Mouse (Mus musculus) MEL (cell line): ENCODE results near the gene Ctdnep1. TPM values are rescaled to one million over a fixed set of nuclear protein-coding genes. Genes with fewer than 3 reads are reported as not detected.

Experiments
- DNase-seq: peaks from one replicate; pipeline ENCODE4 v3.0.0; 2011; ENCODE audit warnings: low read depth, low spot score
- H3K27ac ChIP-seq: 2 replicates; pipeline ENCODE4 v1.5.1; 2012; ENCODE audit warnings: low read depth, mild to moderate bottlenecking, control low read depth, low read length, moderate library complexity; ENCODE audit not compliant: control insufficient read depth
- H3K27me3 ChIP-seq, 2 experiments: fragments of 150-350 bp in 1 of 2; sonication (generic) in 1 of 2; 2 replicates each; pipeline ENCODE4 v1.6.1; 2012; ENCODE audit warnings: low read length in 2 of 2, mild to moderate bottlenecking in 2 of 2, improper control_type of control experiment in 1 of 2, moderate library complexity in 1 of 2; ENCODE audit not compliant: insufficient read depth in 2 of 2, control insufficient read depth in 1 of 2
- H3K36me3 ChIP-seq, 2 experiments: 2 replicates each; pipeline ENCODE4 v1.6.1; 2012 to 2014; ENCODE audit warnings: low read length in 2 of 2, improper control_type of control experiment in 1 of 2, inconsistent platforms in 1 of 2, mild to moderate bottlenecking in 1 of 2; ENCODE audit not compliant: insufficient read depth in 2 of 2, control insufficient read depth in 1 of 2
- H3K4me1 ChIP-seq, 2 experiments: fragments of 150-350 bp in 1 of 2; sonication (generic) in 1 of 2; 2 replicates each; pipeline ENCODE4 v1.6.1; 2012; ENCODE audit warnings: low read length in 2 of 2, improper control_type of control experiment in 1 of 2, mild to moderate bottlenecking in 1 of 2; ENCODE audit not compliant: insufficient read depth in 2 of 2, control insufficient read depth in 1 of 2
- H3K4me3 ChIP-seq, 2 experiments: fragments of 150-350 bp in 1 of 2; sonication (generic) in 1 of 2; 2 replicates each; pipeline ENCODE4 v1.5.1; 2012; ENCODE audit warnings: low read depth in 2 of 2, low read length in 2 of 2, mild to moderate bottlenecking in 2 of 2, moderate library complexity in 2 of 2, control low read depth in 1 of 2, improper control_type of control experiment in 1 of 2; ENCODE audit not compliant: control insufficient read depth in 1 of 2, insufficient read depth in 1 of 2
- H3K79me2 ChIP-seq: 2 replicates; pipeline ENCODE4 v1.6.1; 2012; ENCODE audit warnings: mild to moderate bottlenecking, low read length, moderate library complexity; ENCODE audit not compliant: control insufficient read depth, poor library complexity, insufficient read depth
- H3K9ac ChIP-seq: 2 replicates; pipeline ENCODE4 v1.6.1; 2012; ENCODE audit warnings: low read depth, mild to moderate bottlenecking, control low read depth, low read length, moderate library complexity; ENCODE audit not compliant: control insufficient read depth, poor library complexity, severe bottlenecking
- H3K9me3 ChIP-seq: fragments of 150-350 bp; sonication (generic); replicated peaks from 2 replicates; pipeline ENCODE4 v1.6.1; 2012; ENCODE audit warnings: mild to moderate bottlenecking, low read length, improper control_type of control experiment, moderate library complexity; ENCODE audit not compliant: insufficient read depth
- BHLHE40 ChIP-seq: IDR thresholded peaks from 2 replicates; pipeline ENCODE4 v1.6.1; 2012; ENCODE audit warnings: low read depth, mild to moderate bottlenecking, inconsistent platforms, low read length, improper control_type of control experiment, borderline replicate concordance
- CHD2 ChIP-seq: IDR thresholded peaks from 2 replicates; pipeline ENCODE4 v1.6.1; 2011; ENCODE audit warnings: low read length, improper control_type of control experiment
- CTCF ChIP-seq, 3 experiments: IDR thresholded peaks in 2 of 3; conservative IDR thresholded peaks in 1 of 3; 2 replicates each; pipeline ENCODE4 v1.5.1; 2011 to 2012; ENCODE audit warnings: low read length in 3 of 3, low read depth in 2 of 3, mild to moderate bottlenecking in 2 of 3, improper control_type of control experiment in 1 of 3, inconsistent platforms in 1 of 3, mixed read lengths in 1 of 3, moderate library complexity in 1 of 3; ENCODE audit not compliant: control insufficient read depth in 1 of 3, insufficient read depth in 1 of 3, poor library complexity in 1 of 3, severe bottlenecking in 1 of 3
- E2F4 ChIP-seq: IDR thresholded peaks from 2 replicates; pipeline ENCODE4 v1.6.1; 2011; ENCODE audit warnings: low read depth, low read length, improper control_type of control experiment, borderline replicate concordance
- ELF1 ChIP-seq: IDR thresholded peaks from 2 replicates; pipeline ENCODE4 v1.6.1; 2014; ENCODE audit warnings: low read depth, mild to moderate bottlenecking, inconsistent platforms, low read length, improper control_type of control experiment, moderate library complexity
- EP300 ChIP-seq, 2 experiments: IDR thresholded peaks; 2 replicates each; pipeline ENCODE4 v1.6.1; 2011; ENCODE audit warnings: improper control_type of control experiment in 2 of 2, low read length in 2 of 2, low read depth in 1 of 2, mild to moderate bottlenecking in 1 of 2
- ETS1 ChIP-seq: IDR thresholded peaks from 2 replicates; pipeline ENCODE4 v1.6.1; 2012; ENCODE audit warnings: low read depth, mild to moderate bottlenecking, inconsistent platforms, low read length, improper control_type of control experiment, moderate library complexity
- GATA1 ChIP-seq: IDR thresholded peaks from 2 replicates; pipeline ENCODE4 v1.6.1; 2011; ENCODE audit warnings: low read depth, low read length, improper control_type of control experiment
- HCFC1 ChIP-seq: IDR thresholded peaks from 2 replicates; pipeline ENCODE4 v1.6.1; 2012; ENCODE audit warnings: low read depth, mild to moderate bottlenecking, inconsistent platforms, low read length, improper control_type of control experiment, moderate library complexity
- JUND ChIP-seq: IDR thresholded peaks from 2 replicates; pipeline ENCODE4 v1.6.1; 2011; ENCODE audit warnings: low read depth, mild to moderate bottlenecking, improper control_type of control experiment, low read length
- MAFK ChIP-seq: IDR thresholded peaks from 2 replicates; pipeline ENCODE4 v1.6.1; 2011; ENCODE audit warnings: low read depth, mild to moderate bottlenecking, low read length, improper control_type of control experiment, borderline replicate concordance
- MAX ChIP-seq: IDR thresholded peaks from 2 replicates; pipeline ENCODE4 v1.6.1; 2011; ENCODE audit warnings: low read length, improper control_type of control experiment
- MAZ ChIP-seq: IDR thresholded peaks from 2 replicates; pipeline ENCODE4 v1.6.1; 2012; ENCODE audit warnings: low read depth, mild to moderate bottlenecking, inconsistent platforms, low read length, improper control_type of control experiment
- MEF2A ChIP-seq: IDR thresholded peaks from 2 replicates; pipeline ENCODE4 v1.6.1; 2014; ENCODE audit warnings: low read depth, mild to moderate bottlenecking, inconsistent platforms, low read length, improper control_type of control experiment; ENCODE audit not compliant: poor library complexity, insufficient replicate concordance, severe bottlenecking; ENCODE audit errors: extremely low read depth
- MXI1 ChIP-seq: IDR thresholded peaks from 2 replicates; pipeline ENCODE4 v1.6.1; 2011; ENCODE audit warnings: mild to moderate bottlenecking, low read depth, low read length, improper control_type of control experiment
- NELFE ChIP-seq: IDR thresholded peaks from 2 replicates; pipeline ENCODE4 v1.6.1; 2011; ENCODE audit warnings: low read depth, low read length, improper control_type of control experiment
- POLR2AphosphoS2 ChIP-seq: IDR thresholded peaks from 2 replicates; pipeline ENCODE4 v1.6.1; 2011; ENCODE audit warnings: low read length, improper control_type of control experiment
- SIN3A ChIP-seq: IDR thresholded peaks from 2 replicates; pipeline ENCODE4 v1.6.1; 2012; ENCODE audit warnings: low read length, improper control_type of control experiment, inconsistent platforms
- SMC3 ChIP-seq: IDR thresholded peaks from 2 replicates; pipeline ENCODE4 v1.6.1; 2011; ENCODE audit warnings: low read depth, low read length, improper control_type of control experiment
- TBP ChIP-seq: IDR thresholded peaks from 2 replicates; pipeline ENCODE4 v1.8.0; 2011; ENCODE audit warnings: low read depth, low read length, improper control_type of control experiment
- USF1 ChIP-seq: IDR thresholded peaks from 2 replicates; pipeline ENCODE4 v1.6.1; 2014; ENCODE audit warnings: low read depth, mild to moderate bottlenecking, inconsistent platforms, low read length, improper control_type of control experiment, moderate library complexity
- polyA plus RNA-seq, 2 experiments: library from polyadenylated mRNA; stranded (reverse) in 1 of 2; unstranded in 1 of 2; fragments of >175 nt in 1 of 2; fragments of >200 nt in 1 of 2; gene quantifications; 2 replicates each; pipeline versions ENCODE4 v1.2.1 to v1.2.4; 2012; ENCODE audit warnings: low replicate concordance in 2 of 2, low read depth in 1 of 2; ENCODE audit not compliant: insufficient read length in 2 of 2, insufficient read depth in 1 of 2, missing spikeins in 1 of 2
- total RNA-seq: library from RNA; depleted of rRNA; stranded (reverse); fragments of 300-350 nt; gene quantifications from 2 replicates; pipeline ENCODE4 v1.2.3, GENCODE M21; 2012

Ctdnep1 gene
- total and polyA plus RNA-seq, 3 experiments: 47.3 to 133 TPM; not detected in 1

DNA sequence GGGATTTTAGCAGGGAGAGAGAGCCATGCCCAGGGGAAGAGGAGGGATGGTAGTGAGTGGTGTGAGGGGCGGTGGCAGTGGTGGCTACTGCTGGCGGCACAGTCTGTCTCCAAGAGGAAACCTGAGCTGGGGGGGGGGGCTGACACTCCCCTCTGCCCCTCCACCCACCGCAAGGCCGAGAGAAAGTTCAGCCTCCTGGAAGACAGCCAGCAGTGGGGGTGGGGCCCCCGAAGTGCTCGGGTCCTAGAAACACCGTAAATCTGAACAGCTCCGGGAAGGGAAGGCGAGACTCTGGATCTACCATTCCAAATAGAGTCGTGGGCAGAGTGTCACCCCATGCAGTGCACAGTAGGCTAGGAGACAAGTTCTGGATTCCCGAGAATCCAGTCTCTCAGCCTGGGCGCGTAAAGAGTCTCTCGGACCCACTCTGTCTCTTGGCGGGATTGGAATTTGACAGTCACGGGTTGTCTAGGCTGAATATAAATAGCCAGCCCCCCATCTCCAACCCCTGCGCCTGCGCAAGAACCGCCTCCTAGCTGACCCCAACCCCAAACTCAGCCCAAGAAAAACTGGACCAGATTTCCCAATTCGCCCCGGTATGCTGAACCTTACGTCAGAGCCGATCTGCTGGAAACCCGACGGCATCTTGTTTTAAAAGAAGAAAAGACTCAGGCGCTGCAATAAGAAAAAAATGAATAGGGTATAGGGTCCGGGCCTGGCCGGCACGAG lies 33.5 kb upstream of the Ctdnep1 start:
- Histone ChIP-seq H3K27ac (no peak overlapping the region), H3K36me3 (no peaks in the 10 kb centered on the region; a peak in 1 of 4 replicates), H3K9me3 (no peaks in the 10 kb centered on the region), H3K9ac (peak overlapping the region; percentile 24; the same call in 1 of the 2 replicates), H3K4me3 (peak overlapping the region; percentile 42 to 59), H3K4me1 (peaks cover 0 to 11% of the 10 kb centered on the region in 2 experiments; a peak in 2 of 4 replicates), H3K27me3 (peaks cover 7 to 13% of the 10 kb centered on the region in 2 experiments), H3K79me2 (no peaks in the 10 kb centered on the region)
- no peak for TF ChIP-seq GATA1
- no peak for TF ChIP-seq EP300 (IDR thresholded peaks at IDR 0.05; ENCODE audit: low read depth in 1 of 2, low read length in 2 of 2)
- TF ChIP-seq MAZ: no peak
- TF ChIP-seq POLR2AphosphoS2: no peak
- TF ChIP-seq MAFK: no peak
- TF ChIP-seq TBP: no peak
- no peak for DNase-seq

DNA sequence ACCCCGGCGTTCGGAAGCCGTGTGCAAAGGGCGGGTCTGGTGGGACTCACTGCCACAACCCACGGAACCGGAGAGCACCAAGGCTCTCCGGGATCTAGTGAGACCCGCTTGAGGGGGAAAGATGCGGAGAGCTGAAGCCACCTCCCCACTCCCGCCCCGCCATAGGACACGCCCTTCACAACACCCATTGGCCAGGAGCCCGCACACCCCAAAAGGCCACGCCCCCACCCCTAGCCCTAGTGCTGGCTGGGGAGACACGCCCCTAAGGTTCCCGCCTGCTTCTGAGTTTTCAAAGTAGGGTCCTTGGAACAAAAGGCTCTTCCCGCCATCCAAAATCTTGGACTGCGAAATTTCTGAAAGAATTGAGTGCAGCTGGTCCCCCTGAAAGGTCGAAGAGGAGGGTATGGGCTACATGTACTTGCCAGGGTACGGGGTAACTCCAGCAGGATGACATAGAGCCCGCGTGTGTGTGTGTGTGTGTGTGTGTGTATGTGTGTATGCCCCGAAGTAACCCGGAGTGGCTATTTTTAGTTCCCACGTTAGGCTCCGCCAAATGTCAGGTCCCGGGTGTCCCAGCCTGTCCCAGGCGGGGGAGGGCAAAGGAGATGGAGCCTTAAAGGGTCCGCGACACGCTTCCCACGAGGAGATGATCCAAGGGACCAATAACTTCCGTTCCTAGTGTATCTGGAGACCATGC lies 32.7 kb upstream of the Ctdnep1 start, which contains the start of gene Slc2a4:
Gene Slc2a4 (minus strand): TSS at position 123 of the 697 bp plus-strand sequence.
- H3K27me3 ChIP-seq: peaks cover 4 to 8% of the 10 kb centered on the region in 2 experiments
- H3K27ac ChIP-seq: peak within 1 kb of the TSS; percentile 17; the same call in 1 of the 2 replicates
- no peak for TF ChIP-seq MAFK
- TF ChIP-seq SMC3: 0 out of 2 replicates have a peak, but pooled peaks have one; percentile 18
- 0 out of 2 replicates have a peak, but pooled peaks have one; percentile 8 for TF ChIP-seq TBP
- 0 out of 2 replicates have a peak, but pooled peaks have one; percentile 27 for TF ChIP-seq HCFC1
- TF ChIP-seq SIN3A: peak; percentile 81
- TF ChIP-seq E2F4: peak; percentile 82; the same call in 1 of the 2 replicates
- no peak for TF ChIP-seq NELFE
- no peak for TF ChIP-seq BHLHE40
- 0 out of 2 replicates have a peak, but pooled peaks have one; percentile 29 for TF ChIP-seq MAZ
- TF ChIP-seq USF1: 0 out of 2 replicates have a peak, but pooled peaks have one; percentile 11
- TF ChIP-seq POLR2AphosphoS2: no peak
- no peak for TF ChIP-seq ELF1
- TF ChIP-seq MXI1: peak; percentile 85
- no peak for TF ChIP-seq CTCF (IDR thresholded peaks at IDR 0.05 in 2 of 3, conservative IDR thresholded peaks at IDR 0.05 in 1 of 3; ENCODE audit: control insufficient read depth in 1 of 3, insufficient read depth in 1 of 3, low read depth in 2 of 3, low read length in 3 of 3, poor library complexity in 1 of 3, severe bottlenecking in 1 of 3)
- no peak for TF ChIP-seq CHD2
- TF ChIP-seq MEF2A: 0 out of 2 replicates have a peak, but pooled peaks have one; percentile 55
- TF ChIP-seq MAX: peak; percentile 51
- TF ChIP-seq ETS1: no peak
- no peak for TF ChIP-seq JUND

More for the DNA sequence above, 32.7 kb upstream of the Ctdnep1 start, which contains the start of gene Slc2a4:
- no peaks in the 10 kb centered on the region for H3K9me3 ChIP-seq
- peak within 1 kb of the TSS; percentile 55 for H3K9ac ChIP-seq
- peak; percentile 97 for DNase-seq
- H3K4me3 ChIP-seq: peak within 1 kb of the TSS; percentile 52 to 61
- peaks cover 0 to 13% of the 10 kb centered on the region in 2 experiments; a peak in 3 of 4 replicates for H3K4me1 ChIP-seq
- no peaks in the 10 kb centered on the region; a peak in 1 of 4 replicates for H3K36me3 ChIP-seq
- H3K79me2 ChIP-seq: no peaks in the 10 kb centered on the region
